Mouse (Mus musculus) CH12.LX (cell line): ENCODE measurements around the gene Tsnax. TPM values are rescaled to one million over a fixed set of nuclear protein-coding genes. Genes with fewer than 3 reads are reported as not detected.

Experiments
- DNase-seq: peaks from one replicate; pipeline ENCODE4 v3.0.0-alpha.2; 2013; ENCODE audit errors: extremely low read depth
- H3K27ac ChIP-seq: 2 replicates; pipeline ENCODE4 v1.5.1; 2012; ENCODE audit warnings: low read depth, mild to moderate bottlenecking, control low read depth, moderate library complexity; ENCODE audit not compliant: insufficient read depth
- H3K27me3 ChIP-seq: replicated peaks from 2 replicates; pipeline ENCODE3; 2012; ENCODE audit warnings: inconsistent platforms
- H3K36me3 ChIP-seq, 2 experiments: replicated peaks in 1 of 2; 2 replicates each; pipeline versions ENCODE3 to v1.6.1; 2012; ENCODE audit warnings: inconsistent platforms in 1 of 2, low read length in 1 of 2, mild to moderate bottlenecking in 1 of 2, mixed read lengths in 1 of 2, moderate library complexity in 1 of 2; ENCODE audit not compliant: control insufficient read depth in 1 of 2, insufficient read depth in 1 of 2
- H3K4me1 ChIP-seq, 2 experiments: 2 replicates each; pipeline ENCODE4 v1.6.1; 2012; ENCODE audit warnings: inconsistent platforms in 1 of 2, moderate library complexity in 1 of 2; ENCODE audit not compliant: insufficient read depth in 2 of 2, control insufficient read depth in 1 of 2
- H3K4me2 ChIP-seq: 2 replicates; pipeline ENCODE4 v1.6.1; 2012; ENCODE audit warnings: low read depth, mild to moderate bottlenecking, control low read depth; ENCODE audit not compliant: poor library complexity, insufficient read depth, severe bottlenecking
- H3K4me3 ChIP-seq, 3 experiments: fragments of 150-350 bp in 1 of 3; sonication (generic) in 1 of 3; replicated peaks in 1 of 3; 2 replicates each; pipeline versions ENCODE3 to v1.5.1; 2011 to 2012; ENCODE audit warnings: low read depth in 2 of 3, low read length in 2 of 3, mild to moderate bottlenecking in 2 of 3, moderate library complexity in 2 of 3, control low read depth in 1 of 3, improper control_type of control experiment in 1 of 3, inconsistent platforms in 1 of 3, mixed read lengths in 1 of 3; ENCODE audit not compliant: poor library complexity in 1 of 3
- H3K79me2 ChIP-seq: replicated peaks from 2 replicates; pipeline ENCODE4 v1.6.1; 2012; ENCODE audit warnings: mild to moderate bottlenecking, moderate library complexity; ENCODE audit not compliant: control insufficient read depth, poor library complexity, insufficient read depth, severe bottlenecking; ENCODE audit errors: extremely low read depth
- H3K9ac ChIP-seq: 2 replicates; pipeline ENCODE4 v1.6.1; 2012; ENCODE audit warnings: low read depth, mild to moderate bottlenecking, control low read depth, moderate library complexity; ENCODE audit not compliant: insufficient read depth
- H3K9me3 ChIP-seq: replicated peaks from 2 replicates; pipeline ENCODE3; 2012; ENCODE audit warnings: low read length, inconsistent platforms, mixed read lengths
- BHLHE40 ChIP-seq: IDR thresholded peaks from 2 replicates; pipeline ENCODE4 v1.6.1; 2011; ENCODE audit warnings: mild to moderate bottlenecking, low read depth, low read length, improper control_type of control experiment
- CHD1 ChIP-seq: IDR thresholded peaks from 2 replicates; pipeline ENCODE4 v1.6.1; 2012; ENCODE audit warnings: low read depth, low read length, improper control_type of control experiment, inconsistent platforms
- CHD2 ChIP-seq: IDR thresholded peaks from 2 replicates; pipeline ENCODE4 v1.6.1; 2011; ENCODE audit warnings: low read length, improper control_type of control experiment
- CTCF ChIP-seq, 2 experiments: IDR thresholded peaks in 1 of 2; conservative IDR thresholded peaks in 1 of 2; 2 replicates each; pipeline ENCODE4 v1.5.1; 2011 to 2012; ENCODE audit warnings: low read depth in 2 of 2, low read length in 2 of 2, improper control_type of control experiment in 1 of 2, inconsistent platforms in 1 of 2, mild to moderate bottlenecking in 1 of 2, moderate library complexity in 1 of 2
- E2F4 ChIP-seq: IDR thresholded peaks from 2 replicates; pipeline ENCODE4 v1.6.1; 2011; ENCODE audit warnings: low read depth, low read length, improper control_type of control experiment; ENCODE audit not compliant: insufficient replicate concordance
- EP300 ChIP-seq: IDR thresholded peaks from 2 replicates; pipeline ENCODE4 v1.6.1; 2011; ENCODE audit warnings: low read length, improper control_type of control experiment
- GABPA ChIP-seq: IDR thresholded peaks from 2 replicates; pipeline ENCODE4 v1.6.1; 2012; ENCODE audit warnings: low read depth, low read length, improper control_type of control experiment, inconsistent platforms; ENCODE audit not compliant: insufficient replicate concordance
- KAT2A ChIP-seq: IDR thresholded peaks from 2 replicates; pipeline ENCODE4 v1.6.1; 2012; ENCODE audit warnings: low read length, improper control_type of control experiment, inconsistent platforms; ENCODE audit not compliant: insufficient replicate concordance
- MAFK ChIP-seq: IDR thresholded peaks from 2 replicates; pipeline ENCODE4 v1.6.1; 2011; ENCODE audit warnings: low read length, improper control_type of control experiment; ENCODE audit not compliant: insufficient replicate concordance
- MEF2A ChIP-seq: IDR thresholded peaks from 2 replicates; pipeline ENCODE4 v1.6.1; 2014; ENCODE audit warnings: low read depth, mild to moderate bottlenecking, inconsistent platforms, low read length, improper control_type of control experiment, borderline replicate concordance
- MXI1 ChIP-seq: IDR thresholded peaks from 2 replicates; pipeline ENCODE4 v1.6.1; 2011; ENCODE audit warnings: mild to moderate bottlenecking, low read depth, low read length, improper control_type of control experiment
- PAX5 ChIP-seq: IDR thresholded peaks from 2 replicates; pipeline ENCODE4 v1.6.1; 2012; ENCODE audit warnings: low read length, inconsistent platforms, mixed read lengths
- POLR2A ChIP-seq: IDR thresholded peaks from 2 replicates; pipeline ENCODE4 v1.6.1; 2011; ENCODE audit warnings: low read depth, mild to moderate bottlenecking, improper control_type of control experiment, low read length
- POLR2AphosphoS2 ChIP-seq: IDR thresholded peaks from 2 replicates; pipeline ENCODE4 v1.6.1; 2011; ENCODE audit warnings: low read depth, low read length, improper control_type of control experiment
- RAD21 ChIP-seq: IDR thresholded peaks from 2 replicates; pipeline ENCODE4 v1.6.1; 2011; ENCODE audit warnings: low read depth, mild to moderate bottlenecking, low read length, improper control_type of control experiment, moderate library complexity
- SMC3 ChIP-seq: IDR thresholded peaks from 2 replicates; pipeline ENCODE4 v1.6.1; 2011; ENCODE audit warnings: low read depth, low read length, improper control_type of control experiment
- TBP ChIP-seq: conservative IDR thresholded peaks from 2 replicates; pipeline ENCODE4 v1.6.1; 2011; ENCODE audit warnings: low read depth, low read length, improper control_type of control experiment
- UBTF ChIP-seq: IDR thresholded peaks from 2 replicates; pipeline ENCODE4 v1.6.1; 2012; ENCODE audit warnings: low read depth, mild to moderate bottlenecking, inconsistent platforms, low read length, improper control_type of control experiment, moderate library complexity
- ZKSCAN1 ChIP-seq: IDR thresholded peaks from 2 replicates; pipeline ENCODE4 v1.6.1; 2012; ENCODE audit warnings: low read depth, inconsistent platforms, low read length, improper control_type of control experiment, borderline replicate concordance
- ZNF384 ChIP-seq: IDR thresholded peaks from 2 replicates; pipeline ENCODE4 v1.6.1; 2012; ENCODE audit warnings: low read depth, low read length, improper control_type of control experiment, inconsistent platforms
- dilution Hi-C: fragments of 300-500 bp; cut with MboI; formaldehyde crosslinking; loops from 2 replicates; pipeline ENCODE4 v1.14.3; 2020; ENCODE audit warnings: low sequenced_read_pairs; ENCODE audit not compliant: extremely low pct_unique_long_range_greater_than_20kb, extremely low pct_ligation_motif_present
- in situ Hi-C: fragments of 300-500 bp; cut with MboI; formaldehyde crosslinking; loops from 3 replicates; pipeline ENCODE4 v1.14.3; 2019; ENCODE audit warnings: low sequenced_read_pairs, low pct_ligation_motif_present, low pct_unique_long_range_greater_than_20kb, mixed read lengths
- polyA plus RNA-seq: library from polyadenylated mRNA; unstranded; fragments of >175 nt; gene quantifications from 2 replicates; pipeline ENCODE4 v1.2.1, GENCODE M21; 2012; ENCODE audit warnings: low read depth; ENCODE audit not compliant: insufficient read length
- total RNA-seq, 2 experiments: library from RNA; depleted of rRNA; stranded (reverse); fragments of 300-350 nt in 1 of 2; fragments of >200 nt in 1 of 2; gene quantifications; 2 replicates each; pipeline ENCODE4 v1.2.3; 2012 to 2014

Gene Tsnax
- total and polyA plus RNA-seq, 3 experiments, result 48.0 to 75.0 (median 62.9) TPM

GRCm38 (mm10) chr8:124978026-124978425 is 34.8 kb upstream of the Tsnax start:
- Histone ChIP-seq H3K9ac (no peak overlapping the region), H3K4me1 (peaks cover 0 to 3% of the 10 kb centered on the region in 2 experiments; a peak in 1 of 4 replicates), H3K36me3 (no peaks in the 10 kb centered on the region), H3K4me3 (no peak overlapping the region), H3K9me3 (peaks cover 13% of the 10 kb centered on the region), H3K27me3 (peaks cover 15% of the 10 kb centered on the region), H3K79me2 (no peaks in the 10 kb centered on the region), H3K4me2 (no peak overlapping the region), H3K27ac (no peak overlapping the region)
- DNase-seq, result no peak
- in situ Hi-C loops (no loop called here), dilution Hi-C loops (no loop called here)
- TF ChIP-seq CHD2 (no peak), ZKSCAN1 (no peak), UBTF (no peak), EP300 (no peak), PAX5 (no peak), MEF2A (no peak), GABPA (no peak), E2F4 (no peak), POLR2A (no peak), CHD1 (no peak), POLR2AphosphoS2 (no peak), KAT2A (no peak), BHLHE40 (no peak), TBP (no peak), MAFK (no peak), MXI1 (no peak), RAD21 (no peak), ZNF384 (no peak), SMC3 (no peak)

GRCm38 (mm10) chr8:124980036-124980435 is 32.8 kb upstream of the Tsnax start:
- H3K9ac ChIP-seq, result no peak overlapping the region
- H3K4me3 ChIP-seq, result no peak overlapping the region
- in situ Hi-C loops (no loop called here), dilution Hi-C loops (no loop called here)
- no peak overlapping the region for H3K4me2 ChIP-seq
- peaks cover 19% of the 10 kb centered on the region for H3K9me3 ChIP-seq
- no peaks in the 10 kb centered on the region for H3K79me2 ChIP-seq
- peak; percentile 3 for DNase-seq
- TF ChIP-seq RAD21, result peak; percentile 10
- TF ChIP-seq CTCF (conservative IDR thresholded peaks at IDR 0.05 in 1 of 2, IDR thresholded peaks at IDR 0.05 in 1 of 2; ENCODE audit: low read depth in 2 of 2, low read length in 2 of 2), result peak in 1 of 2 experiments; percentile 34; a peak in 2 of 4 replicates
- TF ChIP-seq PAX5, result no peak
- peaks cover 21% of the 10 kb centered on the region for H3K27me3 ChIP-seq
- peaks cover 0 to 2% of the 10 kb centered on the region in 2 experiments; a peak in 1 of 4 replicates for H3K4me1 ChIP-seq
- no peaks in the 10 kb centered on the region for H3K36me3 ChIP-seq
- no peak overlapping the region for H3K27ac ChIP-seq
